Mouse (Mus musculus) cerebellum, postnatal 4 days (tissue): ENCODE measurements at regions not wholly inside any gene's neighbourhood (a gene's known extent, or its start where the extent isn't known, plus 50 kb on each side); places are given as distances from the start of the nearest gene placed in this dataset.
A peak's percentile ranks its signal among the peaks of the same experiment; 100 is the strongest.

Experiments
- DNase-seq, 2 experiments: peaks; one replicate each; pipeline ENCODE4 v3.0.0; 2022; ENCODE audit warnings: low spot score in 2 of 2, mixed read lengths in 1 of 2

DNA sequence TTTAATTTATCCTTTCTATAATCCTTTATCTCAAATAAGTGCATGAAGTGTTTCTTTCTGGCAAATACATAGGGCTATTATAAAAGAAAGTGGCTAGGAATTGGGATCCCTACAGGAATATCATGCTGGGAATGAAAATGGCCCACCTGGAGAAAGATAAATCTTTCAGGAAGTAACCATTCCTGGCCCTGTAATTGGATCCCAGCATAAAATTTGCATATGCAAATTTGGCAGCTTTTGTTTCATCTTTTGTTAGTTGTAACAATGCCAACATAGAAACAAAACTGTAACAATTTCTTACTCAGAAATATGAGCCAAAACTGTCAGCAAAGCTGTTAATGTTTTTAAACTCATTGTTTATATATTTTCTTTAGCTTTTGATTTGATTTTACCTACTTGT is 430.0 kb upstream of the Gm20594 start:
- DNase-seq, result no peak

- no peak for DNase-seq
Measured at GRCm38 (mm10) chr6:79401090-79401489, 416.6 kb upstream of the Gm20594 start.

DNA sequence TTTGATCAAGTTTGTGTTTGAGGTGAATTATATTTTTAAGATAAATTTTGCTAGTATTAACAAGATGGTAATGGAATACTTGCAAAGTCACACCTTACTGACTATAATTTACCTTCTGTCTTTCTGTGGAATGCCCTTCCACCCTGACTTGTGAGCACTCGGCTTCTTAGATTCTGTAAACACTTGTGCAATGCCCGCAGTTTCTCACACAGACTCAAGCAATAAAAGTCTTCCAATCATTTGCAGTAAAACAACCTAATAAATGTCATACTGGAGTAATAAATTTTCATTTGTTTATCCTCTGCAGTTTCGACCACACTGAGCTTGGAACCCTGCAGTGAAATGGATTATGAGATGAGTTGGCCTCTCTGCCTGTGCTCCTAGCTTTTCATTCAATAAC is 408.8 kb upstream of the Gm20594 start:
- no peak for DNase-seq

DNA sequence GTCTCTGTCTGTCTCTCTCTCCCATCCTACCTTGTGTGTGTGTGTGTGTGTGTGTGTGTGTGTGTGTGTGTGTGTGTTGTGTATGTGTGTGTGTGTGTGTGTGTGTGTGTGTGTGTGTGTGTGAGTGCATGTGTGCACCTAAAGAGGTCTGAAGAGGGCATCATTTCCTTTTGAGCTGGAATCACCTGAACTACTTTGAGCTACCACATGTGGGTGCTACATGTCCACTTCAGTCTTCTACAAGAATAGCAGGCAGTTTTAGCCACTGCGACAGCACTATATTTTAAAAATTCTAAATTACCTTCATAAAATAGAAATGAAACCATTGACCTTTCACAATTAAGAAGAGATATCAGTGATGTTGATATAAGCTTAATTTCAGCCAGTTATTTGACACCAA is 371.9 kb upstream of the Gm20594 start:
- DNase-seq, result no peak

GRCm38 (mm10) chr6:79491245-79491644 is 326.5 kb upstream of the Gm20594 start:
- no peak for DNase-seq

GRCm38 (mm10) chr6:79500649-79501048 is 317.1 kb upstream of the Gm20594 start:
- DNase-seq, result peak in 1 of 2 experiments; percentile 6
